12 mouse cellular contexts compared by ENCODE assay signal in the genomic region with DNA sequence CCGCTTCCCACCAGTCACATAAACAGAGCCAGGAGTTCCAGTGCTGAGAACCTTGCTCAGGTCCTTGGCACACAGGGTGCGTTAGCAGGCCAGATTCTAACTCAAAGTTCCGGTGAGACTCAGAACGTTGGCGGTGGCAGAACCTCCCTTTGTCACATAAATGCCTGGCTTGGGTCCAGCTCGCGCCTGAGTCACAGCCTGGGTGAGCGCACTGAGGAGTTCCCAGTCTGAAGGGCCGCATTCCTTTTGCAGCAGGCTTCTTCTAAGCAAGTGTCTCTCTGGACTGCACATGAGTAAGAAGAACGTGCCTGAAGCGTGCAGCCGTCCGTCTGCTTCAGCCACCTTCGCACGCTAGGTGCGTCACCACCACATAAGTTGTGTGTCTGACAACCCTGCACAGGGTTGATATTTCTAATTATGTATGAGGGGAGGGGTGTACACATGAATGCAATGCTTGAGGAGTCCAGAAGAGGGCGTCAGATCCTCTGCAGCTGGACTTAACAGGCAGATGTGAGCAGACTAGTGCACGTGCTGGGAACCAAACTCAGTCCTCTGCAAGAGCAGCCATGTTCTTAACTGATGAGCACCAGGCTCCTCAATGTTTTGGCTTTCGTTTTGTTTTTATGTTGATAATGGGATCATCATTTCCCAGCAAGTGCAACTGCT. TPM values are rescaled to one million over a fixed set of nuclear protein-coding genes. Genes with fewer than 3 reads are reported as not detected.
A peak's percentile ranks its signal among the peaks of the same experiment; 100 is the strongest.
DNase-seq lines count a peak whose midpoint lies in the region; ATAC-seq and TF ChIP-seq lines count a peak whose summit lies in the region.
"Had no signal": no experiment of that assay in that cellular context is flagged by ENCODE, and none has a peak within 500 bp of the region (broad histone marks: within the 10 kb centered on the region; RNA-seq: fewer than 3 reads in every experiment).

No protein-coding gene starts in this region.

- no peaks in the 10 kb centered on the region for H3K4me1 ChIP-seq in midbrain, embryonic 14.5 days (ENCODE audit: control insufficient read depth, insufficient read depth, low read length)
- H3K4me1 ChIP-seq in midbrain, embryonic 15.5 days: no peaks in the 10 kb centered on the region
- no peaks in the 10 kb centered on the region for H3K4me1 ChIP-seq in lung, postnatal 0 days (ENCODE audit: insufficient read depth, low read depth, low read length)
- H3K4me1 ChIP-seq in cerebellum, adult 2 months (ENCODE audit: control insufficient read depth, insufficient read depth, low read length): no peaks in the 10 kb centered on the region
- peaks cover 14% of the 10 kb centered on the region for H3K4me1 ChIP-seq in heart, embryonic 10.5 days

- H3K4me2 ChIP-seq in midbrain, embryonic 14.5 days (ENCODE audit: low read length): no peak overlapping the region
- H3K4me2 ChIP-seq in midbrain, embryonic 15.5 days: no peak overlapping the region
- H3K4me2 ChIP-seq in lung, postnatal 0 days (replicated peaks; ENCODE audit: low read depth, low read length): no peak overlapping the region
- H3K4me2 ChIP-seq: liver, embryonic 11.5 days had no signal

- H3K4me3 ChIP-seq in midbrain, embryonic 14.5 days (replicated peaks; ENCODE audit: low read depth, low read length): no peak overlapping the region
- no peak overlapping the region for H3K4me3 ChIP-seq in midbrain, embryonic 15.5 days
- no peak overlapping the region for H3K4me3 ChIP-seq in lung, postnatal 0 days (ENCODE audit: low read depth, low read length)
- no peak overlapping the region for H3K4me3 ChIP-seq in cerebellum, adult 2 months (replicated peaks; ENCODE audit: insufficient read depth, low read depth, low read length)
- H3K4me3 ChIP-seq in heart, embryonic 10.5 days: no peak overlapping the region

- DNase-seq in midbrain, embryonic 14.5 days: peak; percentile 35
- DNase-seq in adrenal gland, postnatal 14 days: peak; percentile 89
- peak; percentile 61 for DNase-seq in lung, postnatal 0 days (ENCODE audit: low spot score)
- peak; percentile 74 for DNase-seq in urinary bladder, postnatal 25 days (ENCODE audit: low spot score)
- DNase-seq in cerebellum, adult 2 months: no peak
- DNase-seq in heart, embryonic 10.5 days (ENCODE audit: low spot score): no peak
- DNase-seq in layer of hippocampus, adult 8-10 months (ENCODE audit: low spot score in 2 of 2): no peak
- DNase-seq: thymus, postnatal 25 days had no signal

- H3K9me3 ChIP-seq in midbrain, embryonic 14.5 days (ENCODE audit: control insufficient read depth, low read length): no peaks in the 10 kb centered on the region
- H3K9me3 ChIP-seq in midbrain, embryonic 15.5 days: no peaks in the 10 kb centered on the region
- no peaks in the 10 kb centered on the region for H3K9me3 ChIP-seq in lung, postnatal 0 days (ENCODE audit: low read length)
- no peaks in the 10 kb centered on the region for H3K9me3 ChIP-seq in heart, embryonic 10.5 days

- TF ChIP-seq CTCF in lung, postnatal 0 days (IDR thresholded peaks at IDR 0.05): peak; percentile 46
- TF ChIP-seq CTCF in cerebellum, adult 2 months (IDR thresholded peaks at IDR 0.05; ENCODE audit: borderline replicate concordance, insufficient read depth, low read depth, low read length): no peak

- TF ChIP-seq POLR2A in cerebellum, adult 2 months (IDR thresholded peaks at IDR 0.05; ENCODE audit: borderline replicate concordance, insufficient read depth, low read length): no peak

- no peaks in the 10 kb centered on the region for H3K36me3 ChIP-seq in midbrain, embryonic 14.5 days (ENCODE audit: control insufficient read depth, insufficient read depth, low read length)
- H3K36me3 ChIP-seq in midbrain, embryonic 15.5 days (replicated peaks): no peaks in the 10 kb centered on the region
- H3K36me3 ChIP-seq in lung, postnatal 0 days (ENCODE audit: insufficient read depth, low read length): no peaks in the 10 kb centered on the region
- no peaks in the 10 kb centered on the region for H3K36me3 ChIP-seq in heart, embryonic 10.5 days

- no peak for ATAC-seq in midbrain, embryonic 14.5 days (ENCODE audit: low FRiP score, low TSS enrichment)
- ATAC-seq in midbrain, embryonic 15.5 days (replicated peaks): no peak
- ATAC-seq in lung, postnatal 0 days: peak; percentile 88
- ATAC-seq: hindbrain, postnatal 0 days had no signal

- peaks cover 59% of the 10 kb centered on the region for H3K27me3 ChIP-seq in midbrain, embryonic 14.5 days (ENCODE audit: control insufficient read depth, insufficient read depth, low read length)
- H3K27me3 ChIP-seq in midbrain, embryonic 15.5 days (replicated peaks): peaks cover 69% of the 10 kb centered on the region
- peaks cover 30% of the 10 kb centered on the region for H3K27me3 ChIP-seq in lung, postnatal 0 days (replicated peaks; ENCODE audit: insufficient read depth, low read length)
- H3K27me3 ChIP-seq in cerebellum, adult 2 months (ENCODE audit: control insufficient read depth, insufficient read depth, low read length): peaks cover 17% of the 10 kb centered on the region
- H3K27me3 ChIP-seq in heart, embryonic 10.5 days (ENCODE audit: insufficient read depth, poor library complexity, severe bottlenecking): peaks cover 75% of the 10 kb centered on the region

- no peak overlapping the region for H3K27ac ChIP-seq in midbrain, embryonic 14.5 days (replicated peaks; ENCODE audit: low read depth, low read length)
- H3K27ac ChIP-seq in midbrain, embryonic 15.5 days: no peak overlapping the region
- no peak overlapping the region for H3K27ac ChIP-seq in lung, postnatal 0 days (ENCODE audit: low read length)
- no peak overlapping the region for H3K27ac ChIP-seq in cerebellum, adult 2 months (ENCODE audit: insufficient read depth, low read length)
- H3K27ac ChIP-seq in heart, embryonic 10.5 days: no peak overlapping the region
- H3K27ac ChIP-seq: hindbrain, postnatal 0 days had no signal

- no peak for TF ChIP-seq EP300 in lung, postnatal 0 days (IDR thresholded peaks at IDR 0.05)

- H3K9ac ChIP-seq in midbrain, embryonic 14.5 days (replicated peaks; ENCODE audit: low read length): no peak overlapping the region
- no peak overlapping the region for H3K9ac ChIP-seq in midbrain, embryonic 15.5 days
- H3K9ac ChIP-seq in lung, postnatal 0 days (replicated peaks; ENCODE audit: low read depth): no peak overlapping the region

- 45% methylated on average over 19 of the region's 19 CpGs for WGBS in midbrain, embryonic 14.5 days
- WGBS in midbrain, embryonic 15.5 days: 36% methylated on average over 19 of the region's 19 CpGs
- 33% methylated on average over 19 of the region's 19 CpGs for WGBS in lung, postnatal 0 days
- WGBS in cerebellum, adult 2 months: 31% methylated on average over 19 of the region's 19 CpGs
- WGBS in heart, embryonic 10.5 days: 38% methylated on average over 19 of the region's 19 CpGs

RNA-seq across cellular contexts. Expression of a gene that starts 9.2 kb away (rescaled TPM):
- polyA plus RNA-seq in midbrain, embryonic 14.5 days (2014; fragmentation: Nextera tagmentation; extraction: Ambion mirVana): 0.05 TPM in 1 of 2 replicates, not detected in the other
- 0.06 and 0.25 TPM in 2 replicates for polyA plus RNA-seq in midbrain, embryonic 15.5 days (2015; fragmentation: Nextera tagmentation; extraction: Ambion mirVana)
- not detected in 2 replicates for total RNA-seq in adrenal gland, postnatal 14 days (2021)
- not detected in 2 replicates for polyA plus RNA-seq in lung, postnatal 0 days (2015; fragmentation: Nextera tagmentation; extraction: Ambion mirVana)
- polyA plus RNA-seq in cerebellum, adult 2 months (2012; rRNA removed): 0.05 and 0.30 TPM in 2 replicates
- 0.05 and 0.18 TPM in 2 replicates for polyA plus RNA-seq in heart, embryonic 10.5 days (2016; fragmentation: Nextera tagmentation; extraction: Ambion mirVana)
- 1 to 10 TPM in 1 of 4 experiments, under 1 TPM in 2, not detected in 1; 0.18 to 1.4 (median 0.23) TPM for total RNA-seq in layer of hippocampus, adult 8-10 months (2022)
- total RNA-seq: hindbrain, postnatal 0 days; neutrophil, adult 5-6 weeks had no signal
- polyA plus RNA-seq: hindbrain, postnatal 0 days had no signal

Comparison
In these comparisons a context has a peak if more than half of its experiments do, and no peak if none do; other contexts are left out.
1. DNase-seq: peak in midbrain, embryonic 14.5 days (single experiment), adrenal gland, postnatal 14 days (single experiment), lung, postnatal 0 days (single experiment) and urinary bladder, postnatal 25 days (single experiment); none in cerebellum, adult 2 months (0 of 2), heart, embryonic 10.5 days (single experiment) and layer of hippocampus, adult 8-10 months (0 of 2).